Mouse (Mus musculus) retina, embryonic 14.5 days (tissue): Measurements from ENCODE around the gene Brca1.
"Not testable (repeated sequence)": the region's sequence is repeated elsewhere in the genome, so short reads cannot be mapped to it uniquely, and the experiment has no call there.

Experiments used
- DNase-seq: peaks from one replicate; pipeline ENCODE4 v3.0.0-alpha.2; 2015; ENCODE audit warnings: low spot score

Brca1 gene

GRCm38 (mm10) chr11:101543533-101543932, 8.2 kb downstream of the Brca1 start:
- DNase-seq: no peak

DNA sequence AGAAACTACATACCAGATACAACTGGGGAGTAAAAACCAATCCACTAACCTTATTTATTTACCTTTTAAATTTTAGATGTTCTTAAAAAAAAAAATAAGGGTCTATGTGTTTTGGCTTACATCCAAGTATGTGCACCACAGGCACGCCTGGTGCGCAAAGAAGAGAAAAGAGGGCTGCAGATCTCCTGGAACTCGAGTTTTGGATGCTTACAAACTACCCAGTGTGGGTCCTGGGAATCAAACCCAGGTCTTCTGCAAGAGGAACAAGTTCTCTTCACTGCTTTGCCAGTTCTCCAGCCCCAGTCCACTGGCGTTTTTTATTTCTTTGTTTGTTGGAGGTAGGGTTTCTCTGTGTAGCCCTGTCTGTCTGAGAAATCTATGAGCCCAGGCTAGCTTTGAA, 25.1 kb downstream of the Brca1 start:
- DNase-seq: no peak

DNA sequence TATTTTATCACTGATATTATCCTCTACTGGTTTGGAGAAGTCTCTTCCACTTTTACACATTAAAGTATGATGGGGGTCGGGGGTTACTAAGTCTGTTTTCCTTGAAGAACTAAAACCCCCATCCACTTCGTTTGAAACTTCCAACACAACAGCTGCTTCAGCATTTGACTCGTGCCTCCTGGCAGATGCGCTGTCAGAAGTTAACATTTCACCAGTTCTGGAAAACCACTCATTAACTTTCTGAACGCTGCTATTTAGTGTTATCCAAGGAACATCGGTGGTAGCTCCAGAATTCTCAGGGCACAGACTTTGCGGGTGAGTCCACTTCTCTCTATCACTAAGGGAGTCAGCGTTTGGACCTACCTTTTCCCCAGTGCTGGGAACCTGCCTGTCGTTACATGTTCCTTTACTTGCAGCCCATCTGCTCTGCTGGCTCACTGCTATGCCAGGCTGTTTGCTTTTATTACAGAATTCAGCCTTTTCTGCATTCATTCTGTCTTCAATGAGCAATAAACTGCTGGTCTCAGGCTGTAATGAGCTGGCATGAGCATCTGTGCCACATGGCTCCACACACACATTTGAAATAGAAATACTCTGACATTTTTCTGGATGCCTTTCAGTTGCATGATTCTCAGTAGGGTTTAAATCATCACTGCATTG, 25.7 kb downstream of the Brca1 start:
- DNase-seq: no peak

DNA sequence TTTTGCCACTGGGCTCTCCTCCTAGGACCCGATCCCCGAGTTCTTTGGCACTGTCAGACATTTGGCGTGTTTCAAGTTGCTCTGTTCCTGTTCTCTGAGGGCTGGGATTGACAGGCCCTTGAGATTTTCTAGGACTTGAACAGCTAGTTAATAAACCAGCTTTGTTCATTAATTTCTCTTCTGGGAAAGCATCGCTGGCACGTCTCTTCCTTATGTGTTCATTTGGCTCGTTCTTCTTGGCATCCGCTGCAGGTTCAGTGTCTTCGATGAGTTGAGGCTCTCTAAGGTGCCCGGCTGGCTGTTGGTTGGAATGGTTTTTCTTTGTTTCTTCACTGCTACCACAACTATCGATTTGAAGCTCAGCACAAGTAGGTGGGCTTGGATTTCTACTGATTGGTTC, 26.7 kb downstream of the Brca1 start:
- no peak for DNase-seq

GRCm38 (mm10) chr11:101524446-101524845, 27.3 kb downstream of the Brca1 start:
- no peak for DNase-seq

DNA sequence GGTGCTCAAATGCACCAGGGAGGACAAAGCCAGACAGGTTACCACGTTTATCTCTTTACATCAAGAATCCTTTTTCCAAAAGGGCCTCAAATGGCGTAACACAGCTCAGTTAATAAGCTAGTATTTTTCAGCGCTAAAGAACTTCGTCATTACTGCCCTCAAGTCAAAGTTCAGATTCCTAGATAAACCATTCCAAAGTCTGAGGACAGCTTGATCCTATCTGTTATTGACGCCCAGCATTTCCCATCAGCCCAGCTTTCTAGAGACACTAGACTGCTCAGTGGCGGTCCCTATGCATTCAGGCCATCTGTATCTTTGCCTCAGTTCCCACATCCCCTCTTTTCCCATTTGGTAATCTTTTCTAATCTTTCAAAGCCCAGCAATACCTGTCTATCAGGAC, 32.4 kb downstream of the Brca1 start:
- DNase-seq: no peak

DNA sequence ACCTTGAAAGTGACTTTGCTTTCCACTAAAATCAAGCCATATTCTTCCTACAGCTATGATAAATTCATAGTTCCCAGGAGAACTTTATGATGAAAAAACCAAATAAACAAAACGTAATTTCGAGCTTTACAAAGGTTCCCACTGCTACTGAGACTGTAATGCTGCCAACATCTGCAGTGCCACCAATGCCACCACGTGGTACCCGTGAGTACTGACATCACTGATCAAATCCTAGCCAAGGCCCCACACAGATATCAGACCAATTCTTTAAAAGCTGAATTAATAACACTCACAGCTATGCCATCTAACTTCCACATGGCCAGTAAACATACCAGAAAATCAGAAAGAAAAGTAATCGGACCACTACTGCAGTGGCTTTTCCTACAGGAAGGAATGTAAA, 32.8 kb downstream of the Brca1 start:
- peak; percentile 5 for DNase-seq

DNA sequence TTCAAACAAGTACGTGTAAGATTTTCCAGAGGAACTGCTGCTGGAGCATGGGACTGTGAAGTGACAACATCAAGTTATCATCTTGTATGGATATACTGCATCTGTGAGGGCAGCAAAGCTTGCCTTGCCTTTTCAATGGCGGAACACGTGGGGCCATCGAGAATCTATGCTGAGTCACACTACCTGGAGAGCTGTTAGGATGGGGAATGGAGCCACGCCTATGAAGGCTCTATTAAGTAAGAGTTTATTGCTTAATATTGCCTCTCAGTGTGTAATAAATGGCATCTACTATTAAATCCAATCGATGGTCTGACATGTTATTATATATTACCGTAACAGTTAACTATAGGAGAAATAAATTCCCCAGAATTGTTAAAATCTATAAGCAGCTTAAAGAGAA, 44.7 kb downstream of the Brca1 start:
- no peak for DNase-seq

GRCm38 (mm10) chr11:101506269-101506780, 45.4 kb downstream of the Brca1 start:
- DNase-seq: peak; percentile 43

GRCm38 (mm10) chr11:101486126-101486525, 65.6 kb downstream of the Brca1 start:
- DNase-seq: no peak

DNA sequence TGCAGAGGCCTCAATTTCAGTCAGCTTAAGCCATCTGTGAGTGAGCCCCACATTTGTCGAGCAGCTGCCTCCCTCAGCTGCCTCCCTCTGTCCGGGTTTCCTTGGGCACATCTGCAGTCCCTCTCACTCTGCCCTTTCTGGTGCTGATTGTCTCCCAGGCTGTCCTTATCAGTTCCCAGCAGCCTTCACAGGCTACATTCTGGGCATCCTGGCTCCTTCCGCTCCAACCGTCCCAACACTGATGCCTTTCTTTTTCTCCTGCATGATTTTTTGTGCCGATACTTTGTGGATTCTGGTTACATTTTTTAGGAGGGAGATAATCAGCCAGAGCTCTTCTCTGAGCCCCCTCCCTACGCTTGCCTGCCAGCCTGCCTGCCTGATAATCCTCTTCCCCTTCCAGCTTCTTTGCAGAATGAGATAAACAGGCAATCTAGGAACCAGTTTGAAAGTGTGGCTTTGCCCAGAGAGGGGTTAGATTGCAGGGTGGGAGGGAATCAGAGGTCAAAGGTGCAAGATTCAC, 66.2 kb downstream of the Brca1 start:
- peak; percentile 19 for DNase-seq

DNA sequence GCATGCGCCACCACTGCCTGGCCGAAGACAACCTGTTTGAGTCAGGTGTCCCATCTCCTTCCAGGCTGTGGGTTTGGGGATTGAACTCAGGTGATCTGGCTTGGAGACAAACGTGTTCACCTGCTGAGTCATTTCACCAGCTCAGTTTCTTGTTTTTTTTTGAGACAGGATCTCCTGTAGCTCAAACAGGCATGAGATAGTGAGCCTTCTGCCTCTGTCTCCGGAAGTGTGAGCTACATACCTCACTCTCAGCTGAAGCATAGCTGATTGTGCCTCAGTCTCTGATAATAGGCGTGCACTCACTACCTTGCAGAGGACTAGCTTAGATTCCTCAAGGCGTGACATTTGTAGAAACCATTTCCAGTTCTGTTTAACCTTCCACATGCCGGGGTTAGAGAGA, 66.9 kb downstream of the Brca1 start:
- no peak for DNase-seq

DNA sequence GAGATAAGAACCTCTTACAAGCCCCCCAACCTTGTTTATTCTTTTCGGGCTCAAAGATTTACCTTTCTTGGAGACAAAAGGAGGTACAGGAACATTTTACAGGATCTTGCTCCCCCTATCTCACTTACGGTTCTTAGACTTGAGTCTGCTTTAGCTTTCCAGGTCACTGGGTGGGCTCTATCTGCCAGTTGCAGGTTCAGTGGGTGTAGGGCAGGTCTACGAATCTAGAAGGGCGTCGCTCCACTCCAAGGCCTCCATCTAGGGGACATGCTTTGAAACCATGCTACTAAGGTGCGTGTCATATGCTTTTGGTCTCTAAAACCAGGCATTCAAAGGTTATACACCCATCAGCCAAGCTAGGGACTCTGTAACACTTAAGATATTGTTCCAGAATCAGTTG, 67.5 kb downstream of the Brca1 start:
- DNase-seq: no peak

DNA sequence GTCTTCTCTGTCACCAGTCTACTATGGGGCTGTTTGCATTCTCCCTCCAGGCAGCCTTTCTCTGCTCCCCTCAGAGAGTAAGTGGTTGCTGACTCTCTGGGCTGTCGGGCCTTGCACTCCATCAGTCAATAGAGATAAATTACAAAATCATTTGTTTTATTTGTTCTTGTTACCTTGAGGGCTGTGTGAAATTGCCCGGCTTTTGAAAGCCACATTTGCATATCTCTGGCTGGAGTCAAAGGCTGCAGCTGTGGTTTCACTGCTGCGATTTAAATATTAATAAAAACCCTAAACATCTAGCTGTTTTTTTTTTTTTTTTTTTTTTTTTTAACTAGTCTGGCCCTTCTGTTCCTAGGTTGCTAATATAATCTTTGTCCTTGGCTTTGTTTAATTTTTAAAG, 68.0 kb downstream of the Brca1 start:
- DNase-seq: no peak

DNA sequence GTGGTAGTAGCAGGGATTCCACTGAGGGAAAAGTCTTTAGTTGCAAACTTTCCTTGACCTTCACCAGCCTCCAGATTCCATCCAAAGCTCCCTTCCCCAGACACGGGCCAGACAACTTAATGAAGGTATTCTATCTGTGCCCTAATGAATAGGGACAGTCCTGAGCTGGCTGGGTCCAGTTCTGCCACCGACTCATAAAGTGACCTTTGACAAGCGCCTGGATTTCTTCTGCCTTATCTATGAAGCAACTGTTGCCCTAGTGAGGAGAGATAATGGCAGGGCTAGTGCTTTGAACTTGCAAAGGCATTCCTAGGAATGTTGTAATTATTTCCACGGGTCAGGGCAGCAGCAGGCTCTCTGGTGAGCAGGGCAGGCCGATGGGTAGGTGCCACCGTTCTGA, 70.8 kb downstream of the Brca1 start:
- no peak for DNase-seq

DNA sequence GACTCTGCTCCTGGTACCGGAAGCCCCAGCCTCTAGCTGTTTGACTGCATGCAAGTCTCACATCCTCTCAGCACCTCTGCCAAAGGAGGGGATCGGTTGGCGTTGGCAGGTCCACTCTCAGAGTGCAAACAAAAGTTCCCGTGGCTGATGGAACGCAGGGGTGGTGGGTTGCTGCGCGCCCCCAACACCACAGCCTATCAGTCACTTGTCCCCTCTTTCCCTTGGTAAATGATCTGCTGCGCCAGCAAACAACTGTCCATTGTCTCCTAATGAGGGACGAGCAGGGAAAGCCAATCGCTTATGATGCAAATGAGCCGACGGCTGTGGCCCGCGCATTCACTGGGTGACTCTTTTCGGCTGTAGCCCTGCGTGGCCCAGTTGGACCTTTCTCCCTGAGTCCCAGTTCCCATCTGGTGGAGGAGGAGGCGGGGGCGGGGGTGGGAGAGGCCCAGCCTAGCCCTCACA, 72.6 kb downstream of the Brca1 start:
- DNase-seq: peak; percentile 90

DNA sequence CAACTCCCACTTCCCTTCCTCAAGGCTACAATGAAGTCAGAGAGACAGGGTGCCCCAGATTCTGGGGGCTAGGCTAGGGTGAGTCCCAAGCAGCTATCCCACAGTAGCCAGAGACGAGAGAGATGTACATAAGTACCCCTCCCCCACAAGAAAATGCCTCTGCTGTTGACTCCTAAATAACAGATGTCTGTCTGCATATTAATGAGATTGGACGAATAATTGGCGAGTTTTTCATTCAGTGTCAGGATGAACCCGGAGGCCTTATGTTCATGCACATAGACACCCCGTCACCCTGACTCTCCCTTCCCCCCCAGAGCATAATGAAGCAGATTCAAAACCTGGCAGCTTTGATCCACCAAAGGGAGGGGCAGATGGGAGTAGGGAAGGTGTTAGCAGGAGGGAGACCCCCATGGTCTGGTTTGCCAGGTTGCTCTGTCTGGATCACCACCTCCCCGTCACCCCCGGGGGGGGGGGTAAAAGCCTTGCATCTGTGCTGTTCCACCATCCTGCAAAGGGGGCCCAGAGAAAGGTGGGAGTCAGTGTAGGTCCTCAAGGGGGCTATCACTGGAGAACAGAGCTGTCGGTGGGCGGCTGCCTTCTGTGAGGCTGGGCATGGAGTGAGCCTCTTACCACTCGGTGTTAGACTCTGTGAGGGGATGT, 74.1 kb downstream of the Brca1 start:
- peak; percentile 75 for DNase-seq

DNA sequence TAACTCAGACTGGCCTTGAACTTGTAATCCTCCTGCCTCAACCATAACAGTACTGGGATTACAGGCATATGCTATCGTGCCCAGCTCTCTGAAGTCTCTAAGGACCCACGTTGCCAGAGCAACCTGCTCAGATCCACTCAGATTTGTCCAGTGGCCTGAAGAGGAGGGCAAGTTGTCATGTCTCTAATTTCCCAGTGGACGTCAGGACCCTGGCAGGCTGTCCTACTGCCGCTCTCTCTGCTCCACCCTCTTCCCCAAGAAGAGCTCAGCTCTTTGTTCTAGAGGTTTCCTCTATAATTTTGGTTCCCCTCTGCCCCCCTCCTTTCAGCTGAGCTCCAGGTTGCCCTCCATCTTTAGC, 74.6 kb downstream of the Brca1 start:
- DNase-seq: peak; percentile 75

DNA sequence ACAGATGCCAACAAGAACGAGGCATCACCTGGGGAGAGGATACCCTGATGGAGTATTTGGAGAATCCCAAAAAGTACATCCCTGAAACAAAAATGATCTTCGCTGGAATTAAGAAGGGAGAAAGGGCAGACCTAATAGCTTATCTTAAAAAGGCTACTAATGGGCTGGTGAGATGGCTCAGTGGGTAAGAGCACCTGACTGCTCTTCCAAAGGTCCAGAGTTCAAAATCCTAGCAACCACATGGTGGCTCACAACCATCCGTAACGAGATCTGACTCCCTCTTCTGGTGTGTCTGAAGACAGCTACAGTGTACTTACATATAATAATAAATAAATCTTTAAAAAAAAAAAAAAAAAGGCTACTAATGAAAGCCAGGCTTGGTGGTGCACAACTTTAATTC, 75.4 kb downstream of the Brca1 start:
- not testable (repeated sequence) for DNase-seq

DNA sequence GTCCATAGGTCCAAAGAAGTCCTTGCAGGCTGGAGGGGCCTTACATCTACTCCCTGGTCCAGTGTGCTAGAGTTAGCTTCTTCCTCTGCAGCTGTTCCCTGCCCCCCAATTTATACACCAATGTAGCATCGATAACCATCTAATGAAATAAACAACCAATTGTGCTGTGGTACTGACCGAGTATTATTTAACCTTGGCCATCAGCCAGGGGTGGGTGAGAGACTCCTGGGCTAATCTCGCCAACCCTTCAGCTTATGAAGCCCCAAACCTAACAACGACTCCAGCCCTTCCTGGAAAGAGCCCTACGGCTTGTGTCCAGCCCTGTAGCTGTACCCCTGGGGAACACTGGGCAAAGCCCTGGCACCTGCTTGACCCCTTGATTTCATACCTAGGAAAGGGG, 77.5 kb downstream of the Brca1 start:
- DNase-seq: no peak

GRCm38 (mm10) chr11:101473686-101474085, 78.1 kb downstream of the Brca1 start:
- DNase-seq: not testable (repeated sequence)

- no peak for DNase-seq
Measured at GRCm38 (mm10) chr11:101472336-101472735, 79.4 kb downstream of the Brca1 start.

GRCm38 (mm10) chr11:101471926-101472325, 79.8 kb downstream of the Brca1 start:
- no peak for DNase-seq

- no peak for DNase-seq
Measured at GRCm38 (mm10) chr11:101470206-101470605, 81.5 kb downstream of the Brca1 start.
